Mouse (Mus musculus) forebrain, embryonic 15.5 days (tissue): ENCODE results near the gene Aspdh. TPM values are rescaled to one million over a fixed set of nuclear protein-coding genes. Genes with fewer than 3 reads are reported as not detected.

Experiments used
- ATAC-seq: fragments of 200-750 bp; cut with Nextera tagmentation; replicated peaks from 2 replicates; pipeline ENCODE4 v1.8.0; 2017; ENCODE audit warnings: mild to moderate bottlenecking, moderate TSS enrichment, moderate library complexity
- H3K27ac ChIP-seq: fragments of 300-500 bp; sonication (generic); replicated peaks from 2 replicates; pipeline ENCODE4 v1.5.1; 2015; ENCODE audit warnings: mild to moderate bottlenecking, inconsistent platforms
- H3K27me3 ChIP-seq: fragments of 300-500 bp; sonication (generic); 2 replicates; pipeline ENCODE4 v1.6.1; 2015; ENCODE audit warnings: inconsistent platforms
- H3K36me3 ChIP-seq: fragments of 300-500 bp; sonication (generic); 2 replicates; pipeline ENCODE4 v1.6.1; 2015; ENCODE audit warnings: mild to moderate bottlenecking, inconsistent platforms
- H3K4me1 ChIP-seq: fragments of 300-500 bp; sonication (generic); 2 replicates; pipeline ENCODE4 v1.6.1; 2015; ENCODE audit warnings: inconsistent platforms
- H3K4me2 ChIP-seq: fragments of 300-500 bp; sonication (generic); replicated peaks from 2 replicates; pipeline ENCODE4 v1.6.1; 2015; ENCODE audit warnings: mild to moderate bottlenecking, inconsistent platforms
- H3K4me3 ChIP-seq: fragments of 300-500 bp; sonication (generic); 2 replicates; pipeline ENCODE4 v1.5.1; 2015; ENCODE audit warnings: mild to moderate bottlenecking, inconsistent platforms
- H3K9ac ChIP-seq: fragments of 300-500 bp; sonication (generic); replicated peaks from 2 replicates; pipeline ENCODE4 v1.6.1; 2015; ENCODE audit warnings: mild to moderate bottlenecking, inconsistent platforms
- H3K9me3 ChIP-seq: fragments of 300-500 bp; sonication (generic); 2 replicates; pipeline ENCODE4 v1.6.1; 2016; ENCODE audit warnings: inconsistent platforms
- WGBS: fragments of 180-500 bp; shearing (Covaris S2); methylation state at CpG from one replicate; pipeline ENCODE4 v1.1.7; 2015; ENCODE audit warnings: mixed read lengths; 5-methylcytosine and 5-hydroxymethylcytosine counted together
- microRNA-seq: library from miRNA; unstranded; fragments of <30 nt; microRNA quantifications from one replicate; pipeline ENCODE4, GENCODE M21; 2016
- polyA plus RNA-seq: library from polyadenylated mRNA; unstranded; fragments of >200 nt; fragmentation: Nextera tagmentation; extraction: Ambion mirVana; gene quantifications from 2 replicates; pipeline ENCODE4 v1.2.1, GENCODE M21; 2015

The Aspdh gene
- polyA plus RNA-seq, 1 experiment from 2014 or later = 5.8 TPM

GRCm38 (mm10) chr7:44495992-44496770 is 31.0 kb downstream of the Aspdh start, which contains the start of the genes Emc10 and Fam71e1:
Gene Emc10, minus strand, starts transcription at chr7:44496529.
Gene Fam71e1, plus strand, starts transcription at chr7:44496581.
- Histone ChIP-seq H3K36me3 (peaks cover 21% of the 10 kb centered on the region), H3K9me3 (no peaks in the 10 kb centered on the region), H3K9ac (peak within 1 kb of the TSS; percentile 89), H3K4me1 (peaks cover 34% of the 10 kb centered on the region), H3K27me3 (no peaks in the 10 kb centered on the region), H3K4me2 (peak within 1 kb of the TSS; percentile 77), H3K4me3 (peak within 1 kb of the TSS; percentile 64), H3K27ac (peak within 1 kb of the TSS; percentile 95)
- ATAC-seq = peak; percentile 97
- under 1% methylated on average over 58 of the region's 58 CpGs for WGBS

- Histone ChIP-seq H3K27me3 (no peaks in the 10 kb centered on the region), H3K4me1 (peaks cover 34% of the 10 kb centered on the region), H3K9me3 (no peaks in the 10 kb centered on the region), H3K36me3 (peaks cover 17% of the 10 kb centered on the region), H3K27ac (peak overlapping the region; percentile 83), H3K4me3 (peak overlapping the region; percentile 64), H3K9ac (peak overlapping the region; percentile 89), H3K4me2 (peak overlapping the region; percentile 77)
- ATAC-seq = no peak
- WGBS = 1% methylated on average over 26 of the region's 26 CpGs
These were observed 31.5 kb downstream of the Aspdh start for GRCm38 (mm10) chr7:44496771-44497109.

DNA sequence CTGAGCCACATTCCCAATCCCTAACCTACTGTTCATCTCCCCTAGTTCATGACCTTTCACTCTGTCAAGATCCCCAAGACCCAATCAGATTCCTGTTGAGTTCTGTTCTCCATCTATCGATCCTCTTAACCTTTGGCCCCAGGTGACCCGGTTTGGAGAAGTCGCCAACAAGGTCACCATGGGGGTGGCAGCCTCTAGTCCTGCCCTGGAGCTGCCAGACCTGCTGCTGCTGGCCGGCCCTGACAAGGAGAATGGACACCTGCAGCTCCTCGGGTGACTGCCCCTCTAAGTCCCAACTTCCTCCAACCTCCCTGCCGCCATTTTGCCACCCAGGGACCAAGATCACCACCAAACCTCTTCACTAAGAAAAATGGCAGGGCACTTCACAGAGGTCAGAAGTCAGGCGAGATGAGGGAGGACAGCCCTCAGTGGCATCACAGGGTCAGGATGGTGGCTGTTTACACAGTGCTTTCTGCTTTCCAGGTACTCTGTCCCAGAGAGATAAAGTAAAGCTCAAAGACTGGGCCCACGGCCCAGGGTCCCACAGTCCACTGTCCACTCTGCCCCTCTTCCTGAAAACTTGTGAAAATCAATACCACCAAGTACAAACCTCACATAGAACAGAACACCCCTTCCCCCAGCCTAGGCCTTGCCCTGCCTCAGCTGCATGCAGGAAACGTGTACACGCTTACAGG is 32.3 kb downstream of the Aspdh start:
- WGBS = 85% methylated on average over 10 of the region's 10 CpGs
- no peaks in the 10 kb centered on the region for H3K27me3 ChIP-seq
- ATAC-seq = no peak

DNA sequence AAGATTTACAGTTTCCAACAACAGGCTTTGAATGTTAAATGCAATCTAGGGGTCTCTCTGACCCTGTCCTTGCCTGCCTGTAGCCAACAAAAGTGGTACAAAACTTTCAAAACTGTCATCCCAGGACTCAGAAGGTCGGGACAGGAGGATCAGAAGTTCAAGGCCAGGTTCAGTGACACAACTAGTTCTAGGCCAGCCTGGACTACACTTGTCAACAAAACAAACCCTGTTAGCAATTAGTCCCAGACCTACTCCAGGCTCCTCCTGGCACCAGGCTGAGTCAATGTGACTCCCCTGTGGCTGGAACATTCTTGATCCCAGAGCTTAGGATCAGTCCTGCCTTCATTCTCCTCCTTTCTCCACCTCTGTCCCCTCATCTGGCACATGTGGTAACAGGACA is 33.7 kb downstream of the Aspdh start:
- Histone ChIP-seq H3K4me1 (peaks cover 29% of the 10 kb centered on the region), H3K27ac (no peak overlapping the region), H3K4me3 (no peak overlapping the region), H3K9ac (no peak overlapping the region), H3K27me3 (no peaks in the 10 kb centered on the region), H3K4me2 (no peak overlapping the region), H3K9me3 (no peaks in the 10 kb centered on the region), H3K36me3 (0 out of 2 replicates have a peak, but pooled peaks cover 2% of the 10 kb centered on the region)
- WGBS = 85% methylated on average over 1 of the region's 1 CpGs
- no peak for ATAC-seq

More for the DNA sequence above, 32.3 kb downstream of the Aspdh start:
- no peaks in the 10 kb centered on the region for H3K9me3 ChIP-seq
- peak overlapping the region; percentile 77 for H3K4me2 ChIP-seq
- 0 out of 2 replicates have a peak overlapping the region, but pooled peaks have one; percentile 83 for H3K27ac ChIP-seq
- H3K36me3 ChIP-seq = peaks cover 10% of the 10 kb centered on the region; the same call in 1 of the 2 replicates
- peaks cover 34% of the 10 kb centered on the region for H3K4me1 ChIP-seq
- peak overlapping the region; percentile 89 for H3K9ac ChIP-seq
- peak overlapping the region; percentile 64 for H3K4me3 ChIP-seq

GRCm38 (mm10) chr7:44500046-44500445 is 34.9 kb downstream of the Aspdh start:
- ATAC-seq = no peak
- Histone ChIP-seq H3K27ac (no peak overlapping the region), H3K4me2 (no peak overlapping the region), H3K9ac (no peak overlapping the region), H3K4me1 (peaks cover 18% of the 10 kb centered on the region), H3K9me3 (no peaks in the 10 kb centered on the region), H3K36me3 (no peaks in the 10 kb centered on the region), H3K27me3 (no peaks in the 10 kb centered on the region), H3K4me3 (no peak overlapping the region)
- WGBS = 59% methylated on average over 20 of the region's 20 CpGs

DNA sequence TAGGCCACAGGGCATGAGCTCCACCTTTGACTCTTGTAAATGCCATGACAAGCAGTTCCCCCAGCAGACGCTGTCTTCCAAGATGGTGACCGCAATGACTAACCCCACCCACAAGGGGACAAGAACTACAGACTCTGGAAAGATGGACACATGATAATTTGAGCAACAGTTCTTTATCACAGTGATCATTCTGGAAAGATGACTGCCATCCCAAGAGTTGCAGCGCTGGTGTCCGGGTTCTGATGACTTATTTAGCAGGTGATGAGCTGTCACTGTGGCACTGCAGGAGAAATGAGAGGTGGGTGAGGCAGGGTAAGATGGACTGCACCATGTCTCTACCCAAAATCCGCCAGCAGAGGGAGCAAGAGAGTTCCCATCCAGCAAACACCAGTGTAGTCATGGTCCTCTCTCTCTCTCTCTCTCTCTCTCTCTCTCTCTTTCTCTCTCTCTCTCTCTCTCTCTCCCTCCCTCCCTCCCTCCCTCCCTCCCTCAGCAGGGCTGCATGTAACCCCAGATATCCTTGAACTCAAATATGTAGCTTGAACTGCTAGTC is 36.4 kb downstream of the Aspdh start:
- H3K36me3 ChIP-seq = no peaks in the 10 kb centered on the region
- WGBS = 37% methylated on average over 5 of the region's 5 CpGs
- H3K9ac ChIP-seq = no peak overlapping the region
- no peaks in the 10 kb centered on the region for H3K9me3 ChIP-seq
- H3K4me2 ChIP-seq = no peak overlapping the region
- peaks cover 10% of the 10 kb centered on the region for H3K4me1 ChIP-seq
- H3K27ac ChIP-seq = no peak overlapping the region
- H3K27me3 ChIP-seq = no peaks in the 10 kb centered on the region
- H3K4me3 ChIP-seq = no peak overlapping the region
- 0 out of 2 replicates have a peak, but pooled peaks have one; percentile 38 for ATAC-seq

DNA sequence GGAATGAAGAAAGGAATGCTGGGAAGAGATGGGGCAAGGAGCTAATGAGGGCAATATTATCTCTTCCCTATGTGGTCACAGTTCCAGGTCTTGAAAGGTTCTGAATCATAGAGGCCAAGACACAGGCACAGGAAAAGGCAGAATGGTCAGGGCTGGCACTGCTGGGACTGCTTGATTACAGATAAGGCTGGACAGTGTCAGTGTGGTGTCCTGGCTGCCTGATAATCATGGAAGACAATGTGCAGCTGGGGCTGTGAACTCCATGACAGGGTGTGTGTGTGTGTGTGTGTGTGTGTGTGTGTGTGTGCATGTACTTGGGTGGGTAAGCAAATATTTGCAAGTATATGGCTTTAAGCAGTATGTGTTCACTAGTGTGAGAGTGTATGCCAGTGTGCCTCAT is 42.3 kb downstream of the Aspdh start:
- no peak overlapping the region for H3K4me3 ChIP-seq
- H3K4me1 ChIP-seq = no peaks in the 10 kb centered on the region
- no peaks in the 10 kb centered on the region for H3K36me3 ChIP-seq
- H3K9me3 ChIP-seq = no peaks in the 10 kb centered on the region
- no peak overlapping the region for H3K9ac ChIP-seq
- ATAC-seq = no peak
- no peaks in the 10 kb centered on the region for H3K27me3 ChIP-seq
- no peak overlapping the region for H3K4me2 ChIP-seq
- H3K27ac ChIP-seq = no peak overlapping the region

Small RNA genes within 50 kb of the gene (microRNA-seq; reads per million reads assigned to microRNA genes)
- not detected for gene Mir7052

Other genes starting within 250 kb of the Aspdh start
- gene Klk1b5, start 249.4 kb upstream of the Aspdh start, polyA plus RNA-seq = not detected in 2 replicates
- not detected in 2 replicates for gene Klk1, start 240.0 kb upstream of the Aspdh start, polyA plus RNA-seq
- gene Gm36864, start 229.2 kb upstream of the Aspdh start, polyA plus RNA-seq = not detected in 2 replicates
- gene 1700028J19Rik, start 218.7 kb upstream of the Aspdh start, polyA plus RNA-seq = 0.72 and 1.2 TPM in 2 replicates
- 219 and 222 TPM in 2 replicates for gene 2410002F23Rik, start 218.7 kb upstream of the Aspdh start, polyA plus RNA-seq
- gene Acp4, start 208.0 kb upstream of the Aspdh start, polyA plus RNA-seq = not detected in 2 replicates
- not detected in 2 replicates for gene Gm15517, start 203.9 kb upstream of the Aspdh start, polyA plus RNA-seq
- 3.7 TPM in 2 replicates for gene Clec11a, start 158.5 kb upstream of the Aspdh start, polyA plus RNA-seq
- gene Shank1, start 155.1 kb upstream of the Aspdh start, polyA plus RNA-seq = 22.0 and 24.2 TPM in 2 replicates
- gene Syt3, start 81.3 kb upstream of the Aspdh start, polyA plus RNA-seq = 24.5 and 26.7 TPM in 2 replicates
- 1.1 and 1.4 TPM in 2 replicates for gene 1700008O03Rik, start 79.6 kb upstream of the Aspdh start, polyA plus RNA-seq
- gene Lrrc4b, start 36.4 kb upstream of the Aspdh start, polyA plus RNA-seq = 15.6 and 15.7 TPM in 2 replicates
- 52.5 and 56.6 TPM in 2 replicates for gene Josd2, start 2.6 kb downstream of the Aspdh start, polyA plus RNA-seq
- 133 and 138 TPM in 2 replicates for gene Emc10, start 31.1 kb downstream of the Aspdh start, polyA plus RNA-seq
- 30.2 and 30.5 TPM in 2 replicates for gene Fam71e1, start 31.2 kb downstream of the Aspdh start, polyA plus RNA-seq
- 0.13 and 0.15 TPM in 2 replicates for gene Mybpc2, start 59.3 kb downstream of the Aspdh start, polyA plus RNA-seq
- gene Spib, start 66.7 kb downstream of the Aspdh start, polyA plus RNA-seq = not detected in 2 replicates
- 46.9 and 54.1 TPM in 2 replicates for gene Pold1, start 83.5 kb downstream of the Aspdh start, polyA plus RNA-seq
- 70.5 and 79.5 TPM in 2 replicates for gene Nr1h2, start 88.6 kb downstream of the Aspdh start, polyA plus RNA-seq
- 1.0 and 1.6 TPM in 2 replicates for gene Napsa, start 107.0 kb downstream of the Aspdh start, polyA plus RNA-seq
- 2.6 and 3.3 TPM in 2 replicates for gene Kcnc3, start 125.3 kb downstream of the Aspdh start, polyA plus RNA-seq
- 1.3 and 1.5 TPM in 2 replicates for gene Myh14, start 205.5 kb downstream of the Aspdh start, polyA plus RNA-seq
- not detected in 2 replicates for gene Izumo2, start 243.4 kb downstream of the Aspdh start, polyA plus RNA-seq